Mouse (Mus musculus): Measurements from ENCODE around the gene Rnf151. TPM values are rescaled to one million over a fixed set of nuclear protein-coding genes. Genes with fewer than 3 reads are reported as not detected.

Gene Rnf151
- total RNA-seq (2023), result not detected

DNA sequence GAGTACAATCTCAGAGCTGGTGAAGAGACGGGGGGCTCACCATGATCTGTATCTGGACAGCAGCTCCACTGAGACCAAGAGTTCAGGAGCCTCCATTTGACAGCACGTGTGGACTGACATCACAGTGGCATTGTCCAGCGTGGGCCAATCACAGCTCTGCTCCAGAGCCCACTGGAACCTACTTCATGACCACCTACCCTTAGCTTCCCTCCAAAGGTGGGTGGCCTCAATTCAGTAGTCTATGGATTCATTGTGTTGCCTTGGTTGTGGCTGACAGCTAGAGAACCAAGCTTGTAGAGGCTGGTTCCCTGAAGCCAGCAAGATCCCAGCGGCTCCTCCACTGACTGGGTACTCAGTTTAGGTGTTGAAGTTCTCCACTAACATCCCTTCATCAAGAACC is at the start of gene Rnf151, which contains the start of gene Rps2:
TSS of gene Rnf151 (minus strand) at position 121 of the 400 bp plus-strand sequence.
TSS of gene Rps2 (plus strand) at position 174 of the 400 bp plus-strand sequence.

GRCm38 (mm10) chr17:24752415-24753394 is 34.8 kb upstream of the Rnf151 start, which contains the start of gene Hs3st6:
Gene Hs3st6, plus strand, starts transcription at chr17:24752988.

GRCm38 (mm10) chr17:24736330-24737051 is 18.6 kb upstream of the Rnf151 start, which contains the start of gene Msrb1:
Gene Msrb1, plus strand, starts transcription at chr17:24736642.

GRCm38 (mm10) chr17:24727618-24728017 is 9.8 kb upstream of the Rnf151 start, which contains the start of gene Rpl3l:
Gene Rpl3l, plus strand, starts transcription at chr17:24727820.

GRCm38 (mm10) chr17:24724184-24724583 is 6.3 kb upstream of the Rnf151 start, which contains the start of gene Ndufb10:
Gene Ndufb10, minus strand, starts transcription at chr17:24724478.

DNA sequence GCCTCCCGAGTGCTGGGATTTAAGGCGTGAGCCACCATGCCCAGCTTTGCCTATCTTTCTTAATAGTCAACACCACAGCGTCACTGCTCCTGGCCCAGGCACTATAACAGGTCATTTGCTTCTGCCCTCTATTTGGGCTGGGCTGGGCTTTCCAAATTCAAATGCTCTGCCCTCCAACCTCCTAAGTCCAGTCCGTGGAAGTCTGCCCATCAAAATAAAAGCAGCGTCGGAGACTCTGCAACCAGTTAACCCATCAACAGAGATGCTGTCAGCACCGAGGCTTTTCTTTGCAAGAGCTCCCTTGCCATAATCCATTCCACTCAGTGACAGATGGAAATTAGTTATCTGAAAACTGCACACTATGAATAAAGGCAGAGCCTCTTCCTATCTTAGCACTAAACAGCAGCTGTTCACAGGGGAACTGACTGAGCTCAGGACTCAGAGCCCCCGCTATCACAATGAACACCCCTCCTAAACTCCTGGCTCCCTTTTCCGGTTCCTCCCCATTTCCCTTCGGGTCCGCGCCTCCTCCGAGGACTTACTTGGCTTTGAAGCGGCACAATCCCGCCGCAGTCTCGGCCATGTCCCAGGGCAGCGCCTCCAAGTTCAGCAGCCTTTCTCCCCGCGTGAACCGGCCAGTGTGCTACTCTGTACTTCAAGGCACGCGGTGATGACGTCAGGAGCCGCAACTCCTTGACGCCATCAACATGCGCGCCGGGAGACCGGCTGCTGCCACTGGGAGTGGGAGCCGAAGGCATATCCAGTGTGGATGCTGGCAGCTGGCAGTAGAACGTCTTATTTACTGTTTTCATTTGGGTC is 10.7 kb downstream of the Rnf151 start, which contains the start of gene Tbl3:
TSS of gene Tbl3 (minus strand) at position 679 of the 819 bp plus-strand sequence.

GRCm38 (mm10) chr17:24696011-24696697 is 21.7 kb downstream of the Rnf151 start, which contains the start of the genes Gfer and Noxo1:
Gene Gfer, minus strand, starts transcription at chr17:24696156.
Gene Noxo1, plus strand, starts transcription at chr17:24696234.

DNA sequence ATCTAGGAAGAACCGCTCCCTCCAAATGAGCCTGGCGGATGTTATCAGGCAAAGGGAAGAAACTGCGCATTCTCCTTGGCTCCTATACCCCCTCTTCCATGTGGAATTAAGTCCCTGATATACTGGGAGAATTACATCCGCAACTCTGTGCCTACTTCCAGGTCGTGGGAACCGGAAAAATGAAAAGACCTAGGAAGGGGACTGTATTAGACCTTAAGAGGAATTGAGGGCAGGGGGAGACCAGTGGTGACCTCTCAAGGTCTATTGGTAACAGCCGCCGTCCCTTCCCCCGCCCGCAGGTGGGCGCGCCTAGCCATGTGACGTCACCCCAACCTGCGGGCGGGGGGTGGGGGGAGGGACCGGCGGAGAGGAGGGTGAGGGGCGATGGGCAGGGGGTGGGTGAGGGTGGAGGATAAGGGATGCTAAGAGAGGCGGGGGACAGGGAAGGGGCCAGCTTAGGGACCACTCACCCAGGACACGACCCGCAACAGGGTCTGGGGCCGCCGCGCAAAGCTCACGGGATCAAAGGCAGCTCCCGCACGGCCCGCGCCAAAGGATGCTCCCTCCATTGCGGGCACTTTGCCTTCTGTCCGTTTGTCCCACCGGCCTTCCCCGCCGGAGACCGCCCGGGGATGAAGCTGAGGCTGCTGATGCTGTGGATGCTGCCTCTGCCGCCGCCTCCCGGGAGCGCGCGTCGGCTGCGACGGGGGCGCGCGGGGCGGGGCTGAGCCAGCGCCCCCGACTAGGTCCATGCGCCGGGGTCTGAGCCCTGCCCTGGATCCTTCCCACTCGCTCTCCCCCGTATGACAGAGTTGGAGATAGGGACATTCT is 28.4 kb downstream of the Rnf151 start, which contains the start of gene Syngr3:
TSS of gene Syngr3 (minus strand) at position 705 of the 831 bp plus-strand sequence.

DNA sequence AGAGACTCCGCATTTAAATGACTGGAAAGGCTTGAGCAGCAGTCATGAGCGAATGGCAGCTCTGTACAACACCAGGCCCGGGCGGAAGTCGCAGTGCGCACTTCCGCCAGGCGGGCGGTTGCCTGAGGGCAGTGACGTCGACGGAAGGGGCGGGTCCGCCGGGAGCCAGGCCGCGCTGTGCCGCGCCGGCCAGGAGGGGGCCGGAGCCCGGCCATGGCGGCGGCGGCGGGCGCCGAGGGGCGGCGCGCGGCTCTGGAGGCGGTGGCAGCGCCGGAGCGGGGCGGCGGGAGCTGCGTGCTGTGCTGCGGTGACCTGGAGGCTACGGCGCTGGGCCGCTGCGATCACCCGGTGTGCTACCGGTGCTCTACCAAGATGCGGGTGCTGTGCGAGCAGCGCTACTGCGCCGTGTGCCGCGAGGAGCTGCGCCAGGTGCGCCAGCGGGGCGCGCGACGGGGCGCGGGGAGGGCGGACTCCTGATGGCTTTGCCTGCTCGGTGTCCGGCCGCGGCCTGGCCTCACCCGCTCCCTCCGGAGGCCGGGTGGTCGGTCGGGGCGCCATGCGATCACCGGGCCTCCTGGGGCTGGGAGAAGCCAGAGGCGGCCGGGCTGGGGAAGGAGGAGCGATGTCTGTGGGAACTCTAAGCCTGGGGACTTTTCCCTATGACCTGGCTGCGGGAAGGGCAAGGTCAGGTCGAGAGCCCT is 48.2 kb downstream of the Rnf151 start, which contains the start of gene Zfp598:
TSS of gene Zfp598 (plus strand) at position 143 of the 701 bp plus-strand sequence.

Other genes starting within 250 kb of the Rnf151 start
- gene E4f1, start 247.8 kb downstream of the Rnf151 start, total RNA-seq (2023), result 68.1 TPM
- 10.9 TPM for gene Pgp, start 247.7 kb downstream of the Rnf151 start, total RNA-seq (2023)
- 0.59 TPM for gene Bricd5, start 244.2 kb downstream of the Rnf151 start, total RNA-seq (2023)
- gene Mlst8, start 239.0 kb downstream of the Rnf151 start, total RNA-seq (2023), result 12.4 TPM
- gene Caskin1, start 229.5 kb downstream of the Rnf151 start, total RNA-seq (2023), result not detected
- 189 TPM for gene Traf7, start 190.1 kb downstream of the Rnf151 start, total RNA-seq (2023)
- 1.8 TPM for gene Rab26, start 183.9 kb downstream of the Rnf151 start, total RNA-seq (2023)
- gene Pkd1, start 168.2 kb downstream of the Rnf151 start, total RNA-seq (2023), result 86.7 TPM
- 56.1 TPM for gene Tsc2, start 85.4 kb downstream of the Rnf151 start, total RNA-seq (2023)
- 2.0 TPM for gene Nthl1, start 85.4 kb downstream of the Rnf151 start, total RNA-seq (2023)
- 0.73 TPM for gene Slc9a3r2, start 67.7 kb downstream of the Rnf151 start, total RNA-seq (2023)
- not detected for gene Npw, start 59.6 kb downstream of the Rnf151 start, total RNA-seq (2023)
- 63.8 TPM for gene Zfp598, start 48.4 kb downstream of the Rnf151 start, total RNA-seq (2023)
- not detected for gene Syngr3, start 28.1 kb downstream of the Rnf151 start, total RNA-seq (2023)
- gene Gfer, start 21.9 kb downstream of the Rnf151 start, total RNA-seq (2023), result 14.5 TPM
- 2.7 TPM for gene Noxo1, start 21.8 kb downstream of the Rnf151 start, total RNA-seq (2023)
- 29.7 TPM for gene Tbl3, start 10.4 kb downstream of the Rnf151 start, total RNA-seq (2023)
- 1,468 TPM for gene Rps2, start 53 bp upstream of the Rnf151 start, total RNA-seq (2023)
- gene Ndufb10, start 6.4 kb upstream of the Rnf151 start, total RNA-seq (2023), result 64.9 TPM
- gene Rpl3l, start 9.8 kb upstream of the Rnf151 start, total RNA-seq (2023), result not detected
- 31.3 TPM for gene Msrb1, start 18.6 kb upstream of the Rnf151 start, total RNA-seq (2023)
- not detected for gene Hs3st6, start 34.9 kb upstream of the Rnf151 start, total RNA-seq (2023)
- not detected for gene Meiob, start 86.2 kb upstream of the Rnf151 start, total RNA-seq (2023)
- 29.9 TPM for gene Hagh, start 122.1 kb upstream of the Rnf151 start, total RNA-seq (2023)
- gene Fahd1, start 132.3 kb upstream of the Rnf151 start, total RNA-seq (2023), result 2.1 TPM
- gene Igfals, start 147.9 kb upstream of the Rnf151 start, total RNA-seq (2023), result not detected
- 56.2 TPM for gene Nubp2, start 168.3 kb upstream of the Rnf151 start, total RNA-seq (2023)
- gene Spsb3, start 168.6 kb upstream of the Rnf151 start, total RNA-seq (2023), result 27.0 TPM
- gene Eme2, start 177.0 kb upstream of the Rnf151 start, total RNA-seq (2023), result 66.7 TPM
- gene Mrps34, start 177.1 kb upstream of the Rnf151 start, total RNA-seq (2023), result 40.3 TPM
- gene Nme3, start 178.4 kb upstream of the Rnf151 start, total RNA-seq (2023), result 15.3 TPM
- 222 TPM for gene Mapk8ip3, start 218.9 kb upstream of the Rnf151 start, total RNA-seq (2023)
- 22.7 TPM for gene Jpt2, start 242.6 kb upstream of the Rnf151 start, total RNA-seq (2023)